Mouse (Mus musculus) forebrain, embryonic 13.5 days (tissue): ENCODE measurements around the gene Entpd6. TPM values are rescaled to one million over a fixed set of nuclear protein-coding genes. Genes with fewer than 3 reads are reported as not detected.

Experiments
- ATAC-seq: fragments of 200-750 bp; cut with Nextera tagmentation; 2 replicates; pipeline ENCODE4 v1.8.0; 2017
- H3K27ac ChIP-seq: fragments of 300-500 bp; sonication (generic); 2 replicates; pipeline ENCODE4 v1.5.1; 2015; ENCODE audit warnings: inconsistent platforms, mild to moderate bottlenecking, moderate library complexity
- H3K27me3 ChIP-seq: fragments of 300-500 bp; sonication (generic); 2 replicates; pipeline ENCODE4 v1.6.1; 2015; ENCODE audit warnings: mild to moderate bottlenecking, inconsistent platforms
- H3K36me3 ChIP-seq: fragments of 300-500 bp; sonication (generic); 2 replicates; pipeline ENCODE4 v1.6.1; 2015; ENCODE audit warnings: mild to moderate bottlenecking, inconsistent platforms; ENCODE audit not compliant: poor library complexity, severe bottlenecking
- H3K4me1 ChIP-seq: fragments of 300-500 bp; sonication (generic); 2 replicates; pipeline ENCODE4 v1.6.1; 2015; ENCODE audit warnings: inconsistent platforms
- H3K4me2 ChIP-seq: fragments of 300-500 bp; sonication (generic); 2 replicates; pipeline ENCODE4 v1.6.1; 2015; ENCODE audit warnings: inconsistent platforms, mild to moderate bottlenecking, moderate library complexity
- H3K4me3 ChIP-seq: fragments of 300-500 bp; sonication (generic); 2 replicates; pipeline ENCODE4 v1.5.1; 2015; ENCODE audit warnings: mild to moderate bottlenecking, inconsistent platforms
- H3K9ac ChIP-seq: fragments of 300-500 bp; sonication (generic); 2 replicates; pipeline ENCODE4 v1.6.1; 2015; ENCODE audit warnings: mild to moderate bottlenecking, inconsistent platforms
- H3K9me3 ChIP-seq: fragments of 300-500 bp; sonication (generic); replicated peaks from 2 replicates; pipeline ENCODE4 v1.6.1; 2016; ENCODE audit warnings: inconsistent platforms
- WGBS: fragments of 180-500 bp; shearing (Covaris S2); methylation state at CpG from one replicate; pipeline ENCODE4 v1.1.7; 2015; 5-methylcytosine and 5-hydroxymethylcytosine counted together
- polyA plus RNA-seq: library from polyadenylated mRNA; unstranded; fragments of >200 nt; fragmentation: Nextera tagmentation; extraction: Ambion mirVana; gene quantifications from 2 replicates; pipeline ENCODE4 v1.2.1, GENCODE M21; 2015

Gene Entpd6
- polyA plus RNA-seq, 1 experiment from 2014 or later, result 30.9 TPM

GRCm38 (mm10) chr2:150765619-150766018 lies 16.8 kb downstream of the Entpd6 start:
- H3K9ac ChIP-seq, result no peak overlapping the region
- H3K36me3 ChIP-seq, result peaks cover 67% of the 10 kb centered on the region
- H3K27me3 ChIP-seq, result no peaks in the 10 kb centered on the region
- peak; percentile 78 for ATAC-seq
- H3K4me3 ChIP-seq, result no peak overlapping the region
- H3K27ac ChIP-seq, result peak overlapping the region; percentile 20
- H3K9me3 ChIP-seq, result no peaks in the 10 kb centered on the region
- no peak overlapping the region for H3K4me2 ChIP-seq
- peaks cover 24% of the 10 kb centered on the region for H3K4me1 ChIP-seq
- 28% methylated on average over 2 of the region's 2 CpGs for WGBS

- Histone ChIP-seq H3K36me3 (peaks cover 67% of the 10 kb centered on the region), H3K4me3 (no peak overlapping the region), H3K4me1 (peaks cover 30% of the 10 kb centered on the region)
Measured at GRCm38 (mm10) chr2:150766083-150766862, 17.4 kb downstream of the Entpd6 start.

GRCm38 (mm10) chr2:150768678-150769077 lies 19.8 kb downstream of the Entpd6 start:
- no peaks in the 10 kb centered on the region for H3K27me3 ChIP-seq
- H3K27ac ChIP-seq, result no peak overlapping the region
- WGBS, result 94% methylated on average over 1 of the region's 1 CpGs
- ATAC-seq, result no peak
- no peak overlapping the region for H3K4me3 ChIP-seq
- H3K9ac ChIP-seq, result no peak overlapping the region
- no peak overlapping the region for H3K4me2 ChIP-seq
- H3K36me3 ChIP-seq, result peaks cover 59% of the 10 kb centered on the region
- no peaks in the 10 kb centered on the region for H3K9me3 ChIP-seq
- H3K4me1 ChIP-seq, result peaks cover 47% of the 10 kb centered on the region

More at GRCm38 (mm10) chr2:150766083-150766862, 17.4 kb downstream of the Entpd6 start:
- peak overlapping the region; percentile 20; the same call in 1 of the 2 replicates for H3K27ac ChIP-seq
- no peak overlapping the region for H3K9ac ChIP-seq
- no peak overlapping the region for H3K4me2 ChIP-seq
- WGBS, result 93% methylated on average over 4 of the region's 4 CpGs
- ATAC-seq, result no peak
- H3K9me3 ChIP-seq, result no peaks in the 10 kb centered on the region
- no peaks in the 10 kb centered on the region for H3K27me3 ChIP-seq

GRCm38 (mm10) chr2:150770747-150771146 lies 21.9 kb downstream of the Entpd6 start:
- H3K36me3 ChIP-seq, result peaks cover 50% of the 10 kb centered on the region
- H3K4me3 ChIP-seq, result no peak overlapping the region
- H3K9ac ChIP-seq, result peak overlapping the region; percentile 30; the same call in 1 of the 2 replicates
- no peak overlapping the region for H3K4me2 ChIP-seq
- peaks cover 37% of the 10 kb centered on the region for H3K4me1 ChIP-seq
- peak; percentile 80 for ATAC-seq
- WGBS, result 48% methylated on average over 1 of the region's 1 CpGs
- H3K27me3 ChIP-seq, result no peaks in the 10 kb centered on the region
- no peaks in the 10 kb centered on the region for H3K9me3 ChIP-seq
- H3K27ac ChIP-seq, result peak overlapping the region; percentile 79

- H3K4me3 ChIP-seq, result no peak overlapping the region
- peaks cover 48% of the 10 kb centered on the region for H3K36me3 ChIP-seq
- no peaks in the 10 kb centered on the region for H3K9me3 ChIP-seq
- peaks cover 33% of the 10 kb centered on the region for H3K4me1 ChIP-seq
- no peak overlapping the region for H3K4me2 ChIP-seq
- H3K27me3 ChIP-seq, result no peaks in the 10 kb centered on the region
- H3K9ac ChIP-seq, result peak overlapping the region; percentile 30; the same call in 1 of the 2 replicates
- peak overlapping the region; percentile 79 for H3K27ac ChIP-seq
- 72% methylated on average over 6 of the region's 6 CpGs for WGBS
- peak; percentile 22; the same call in 1 of the 2 replicates for ATAC-seq
Measured at GRCm38 (mm10) chr2:150771169-150771568, 22.3 kb downstream of the Entpd6 start.

GRCm38 (mm10) chr2:150771996-150772395 lies 23.2 kb downstream of the Entpd6 start:
- H3K9me3 ChIP-seq, result no peaks in the 10 kb centered on the region
- H3K4me2 ChIP-seq, result no peak overlapping the region
- H3K27ac ChIP-seq, result peak overlapping the region; percentile 79
- 92% methylated on average over 8 of the region's 8 CpGs for WGBS
- 0 out of 2 replicates have a peak overlapping the region, but pooled peaks have one; percentile 30 for H3K9ac ChIP-seq
- no peak overlapping the region for H3K4me3 ChIP-seq
- peaks cover 31% of the 10 kb centered on the region for H3K4me1 ChIP-seq
- H3K36me3 ChIP-seq, result peaks cover 40% of the 10 kb centered on the region
- ATAC-seq, result no peak
- no peaks in the 10 kb centered on the region for H3K27me3 ChIP-seq

- Histone ChIP-seq H3K4me3 (no peak overlapping the region), H3K36me3 (peaks cover 36% of the 10 kb centered on the region), H3K9me3 (no peaks in the 10 kb centered on the region), H3K27me3 (no peaks in the 10 kb centered on the region), H3K9ac (no peak overlapping the region), H3K27ac (no peak overlapping the region), H3K4me1 (peaks cover 31% of the 10 kb centered on the region), H3K4me2 (no peak overlapping the region)
- 66% methylated on average over 10 of the region's 10 CpGs for WGBS
- no peak for ATAC-seq
Measured at GRCm38 (mm10) chr2:150772466-150773119, 23.8 kb downstream of the Entpd6 start.

- peaks cover 4% of the 10 kb centered on the region; the same call in 1 of the 2 replicates for H3K27me3 ChIP-seq
- no peaks in the 10 kb centered on the region for H3K9me3 ChIP-seq
- H3K4me2 ChIP-seq, result no peak overlapping the region
- no peak overlapping the region for H3K27ac ChIP-seq
- H3K4me1 ChIP-seq, result peaks cover 8% of the 10 kb centered on the region
- ATAC-seq, result no peak
- no peak overlapping the region for H3K4me3 ChIP-seq
- 70% methylated on average over 2 of the region's 2 CpGs for WGBS
- H3K9ac ChIP-seq, result no peak overlapping the region
- H3K36me3 ChIP-seq, result no peaks in the 10 kb centered on the region
Measured at GRCm38 (mm10) chr2:150782801-150783200, 34.0 kb downstream of the Entpd6 start.

GRCm38 (mm10) chr2:150786251-150787180 lies 37.7 kb downstream of the Entpd6 start, which contains the start of gene Pygb:
Pygb (plus strand) TSS chr2:150786735.
- peak; percentile 97 for ATAC-seq
- peak within 1 kb of the TSS; percentile 74 for H3K4me2 ChIP-seq
- peak within 1 kb of the TSS; percentile 41 for H3K27ac ChIP-seq
- 2% methylated on average over 57 of the region's 58 CpGs for WGBS
- peak within 1 kb of the TSS; percentile 79 for H3K9ac ChIP-seq
- peaks cover 27% of the 10 kb centered on the region for H3K4me1 ChIP-seq
- peak within 1 kb of the TSS; percentile 87 for H3K4me3 ChIP-seq
- H3K36me3 ChIP-seq, result 0 out of 2 replicates have a peak, but pooled peaks cover 7% of the 10 kb centered on the region
- peaks cover 4% of the 10 kb centered on the region; the same call in 1 of the 2 replicates for H3K27me3 ChIP-seq
- H3K9me3 ChIP-seq, result no peaks in the 10 kb centered on the region

- peak; percentile 50 for ATAC-seq
- H3K9me3 ChIP-seq, result no peaks in the 10 kb centered on the region
- H3K27me3 ChIP-seq, result peaks cover 4% of the 10 kb centered on the region; the same call in 1 of the 2 replicates
- H3K4me3 ChIP-seq, result peak overlapping the region; percentile 87
- WGBS, result under 1% methylated on average over 23 of the region's 23 CpGs
- H3K4me2 ChIP-seq, result peak overlapping the region; percentile 74
- peak overlapping the region; percentile 41; the same call in 1 of the 2 replicates for H3K27ac ChIP-seq
- peaks cover 8% of the 10 kb centered on the region; the same call in 1 of the 2 replicates for H3K36me3 ChIP-seq
- H3K9ac ChIP-seq, result peak overlapping the region; percentile 79
- H3K4me1 ChIP-seq, result peaks cover 27% of the 10 kb centered on the region
Measured at GRCm38 (mm10) chr2:150787234-150787771, 38.5 kb downstream of the Entpd6 start.
